Mouse (Mus musculus) ES-E14 (cell line): ENCODE measurements at regions not wholly inside any gene's neighbourhood (a gene's known extent, or its start where the extent isn't known, plus 50 kb on each side); places are given as distances from the start of the nearest gene placed in this dataset.

Experiments
- MAFK ChIP-seq: IDR thresholded peaks from 2 replicates; pipeline ENCODE4 v1.6.1; 2014; ENCODE audit warnings: mild to moderate bottlenecking, low read depth, low read length, inconsistent platforms; ENCODE audit not compliant: insufficient read depth
- ZNF384 ChIP-seq: IDR thresholded peaks from 2 replicates; pipeline ENCODE4 v1.6.1; 2012; ENCODE audit warnings: low read depth, low read length, inconsistent platforms

- TF ChIP-seq MAFK (no peak), ZNF384 (no peak)
These were observed 140.1 kb upstream of the Ednrb start for GRCm38 (mm10) chr14:103984349-103984748.
